In genomic region chr2:135380796-135381195, GRCm38 (mm10) we compare ENCODE assay signal across 8 mouse cellular contexts.
DNase-seq lines count a peak whose midpoint lies in the region; ATAC-seq and TF ChIP-seq lines count a peak whose summit lies in the region.
"Not testable (repeated sequence)": the region's sequence is repeated elsewhere in the genome, so short reads cannot be mapped to it uniquely, and the experiment has no call there.

No protein-coding gene starts in this region.

- ATAC-seq in embryonic facial prominence, embryonic 13.5 days (ENCODE audit: insufficient number of reproducible peaks, insufficient read depth, low FRiP score, low TSS enrichment, low read depth); forebrain, embryonic 14.5 days; hindbrain, embryonic 15.5 days (ENCODE audit: low FRiP score, low read depth); lung, embryonic 14.5 days (ENCODE audit: insufficient read depth): not testable (repeated sequence)

- H3K4me3 ChIP-seq in embryonic facial prominence, embryonic 13.5 days; forebrain, embryonic 14.5 days (ENCODE audit: low read depth, low read length); hindbrain, embryonic 15.5 days; lung, embryonic 14.5 days (ENCODE audit: low read depth, low read length): not testable (repeated sequence)

- peak; percentile 11 for DNase-seq in 3T3-L1 (ENCODE audit: low read depth, low spot score)
- peak; percentile 10 for DNase-seq in adrenal gland, postnatal 10 days
- DNase-seq in brain, adult 2 months (ENCODE audit: low read depth, low spot score) = peak; percentile 51
- DNase-seq in forebrain, embryonic 14.5 days (ENCODE audit: low spot score) = peak; percentile 47
- peak; percentile 29 for DNase-seq in lung, embryonic 14.5 days
- DNase-seq in ovary, postnatal 36 days (ENCODE audit: low spot score) = peak; percentile 4

- not testable (repeated sequence) for H3K27me3 ChIP-seq in embryonic facial prominence, embryonic 13.5 days; forebrain, embryonic 14.5 days (replicated peaks; ENCODE audit: control insufficient read depth, insufficient read depth, low read length); hindbrain, embryonic 15.5 days; lung, embryonic 14.5 days (ENCODE audit: insufficient read depth, low read length)

- WGBS in embryonic facial prominence, embryonic 13.5 days = 30% methylated on average over 7 of the region's 7 CpGs
- WGBS in forebrain, embryonic 14.5 days = 19% methylated on average over 7 of the region's 7 CpGs
- WGBS in hindbrain, embryonic 15.5 days = 27% methylated on average over 7 of the region's 7 CpGs
- 41% methylated on average over 7 of the region's 7 CpGs for WGBS in lung, embryonic 14.5 days

- TF ChIP-seq CTCF in lung, embryonic 14.5 days (IDR thresholded peaks at IDR 0.05; ENCODE audit: low read depth) = not testable (repeated sequence)

- not testable (repeated sequence) for H3K9me3 ChIP-seq in embryonic facial prominence, embryonic 13.5 days; forebrain, embryonic 14.5 days (replicated peaks; ENCODE audit: control insufficient read depth, low read length); hindbrain, embryonic 15.5 days; lung, embryonic 14.5 days (ENCODE audit: low read depth, low read length)

- not testable (repeated sequence) for H3K36me3 ChIP-seq in embryonic facial prominence, embryonic 13.5 days; forebrain, embryonic 14.5 days (ENCODE audit: control insufficient read depth, insufficient read depth, low read length); hindbrain, embryonic 15.5 days; lung, embryonic 14.5 days (ENCODE audit: insufficient read depth)

- peak overlapping the region; percentile 5; the same call in 1 of the 2 replicates for H3K4me2 ChIP-seq in embryonic facial prominence, embryonic 13.5 days
- not testable (repeated sequence) for H3K4me2 ChIP-seq in forebrain, embryonic 14.5 days (ENCODE audit: low read length); lung, embryonic 14.5 days
- H3K4me2 ChIP-seq in hindbrain, embryonic 15.5 days = 0 out of 2 replicates have a peak overlapping the region, but pooled peaks have one; percentile 9

- not testable (repeated sequence) for H3K27ac ChIP-seq in embryonic facial prominence, embryonic 13.5 days; forebrain, embryonic 14.5 days (ENCODE audit: low read depth, low read length); hindbrain, embryonic 15.5 days (replicated peaks); lung, embryonic 14.5 days (ENCODE audit: low read depth)

- H3K4me1 ChIP-seq in embryonic facial prominence, embryonic 13.5 days; forebrain, embryonic 14.5 days (ENCODE audit: control insufficient read depth, insufficient read depth, low read length); hindbrain, embryonic 15.5 days (replicated peaks); lung, embryonic 14.5 days (ENCODE audit: insufficient read depth): not testable (repeated sequence)

- not testable (repeated sequence) for H3K9ac ChIP-seq in embryonic facial prominence, embryonic 13.5 days; forebrain, embryonic 14.5 days (ENCODE audit: low read length); hindbrain, embryonic 15.5 days; lung, embryonic 14.5 days
